Mouse (Mus musculus) adrenal gland (tissue): ENCODE data around the gene Cdk14.

Experiments used
- intact Hi-C: fragments of 180-260 bp; cut with DNase I; formaldehyde crosslinking; loops from one replicate; pipeline ENCODE4 v1.15.1; 2025

The Cdk14 gene

GRCm38 (mm10) chr5:5320506-5321181 lies 99.5 kb downstream of the Cdk14 start:
- intact Hi-C loops: no loop called here

DNA sequence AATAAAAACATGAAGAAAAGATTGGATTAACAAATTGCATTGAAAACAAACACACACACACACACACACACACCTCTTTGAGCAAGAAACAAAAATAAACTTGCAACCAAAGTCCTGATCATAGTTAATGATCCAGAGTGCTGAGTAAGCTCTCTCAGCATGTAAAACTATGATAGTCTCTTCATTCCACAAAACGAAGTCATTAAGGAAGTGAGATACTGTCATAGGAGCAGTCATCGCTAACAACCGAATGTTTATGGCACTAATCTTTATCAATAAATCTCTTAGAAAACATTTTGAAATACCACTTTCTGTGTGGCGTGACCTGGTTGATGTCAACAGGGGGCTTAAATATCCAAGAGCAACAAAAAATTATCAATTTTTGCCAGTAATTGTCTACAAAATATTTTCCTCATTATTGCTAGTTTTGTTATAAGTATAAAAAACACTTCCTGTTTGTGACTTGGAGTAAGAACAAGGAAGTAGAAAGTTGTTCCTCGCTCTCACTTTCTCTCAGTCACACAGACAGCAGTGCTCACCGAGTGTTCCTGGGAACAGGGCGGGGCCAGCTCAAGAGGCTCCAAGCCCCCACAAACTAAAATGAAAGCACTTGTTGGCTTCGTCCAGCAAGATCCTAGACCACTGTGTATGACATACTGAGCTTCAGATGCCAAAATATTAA lies 100.1 kb downstream of the Cdk14 start:
- intact Hi-C loops: no loop called here

- intact Hi-C loops: no loop called here
These were observed 105.8 kb downstream of the Cdk14 start for GRCm38 (mm10) chr5:5314270-5314669.

DNA sequence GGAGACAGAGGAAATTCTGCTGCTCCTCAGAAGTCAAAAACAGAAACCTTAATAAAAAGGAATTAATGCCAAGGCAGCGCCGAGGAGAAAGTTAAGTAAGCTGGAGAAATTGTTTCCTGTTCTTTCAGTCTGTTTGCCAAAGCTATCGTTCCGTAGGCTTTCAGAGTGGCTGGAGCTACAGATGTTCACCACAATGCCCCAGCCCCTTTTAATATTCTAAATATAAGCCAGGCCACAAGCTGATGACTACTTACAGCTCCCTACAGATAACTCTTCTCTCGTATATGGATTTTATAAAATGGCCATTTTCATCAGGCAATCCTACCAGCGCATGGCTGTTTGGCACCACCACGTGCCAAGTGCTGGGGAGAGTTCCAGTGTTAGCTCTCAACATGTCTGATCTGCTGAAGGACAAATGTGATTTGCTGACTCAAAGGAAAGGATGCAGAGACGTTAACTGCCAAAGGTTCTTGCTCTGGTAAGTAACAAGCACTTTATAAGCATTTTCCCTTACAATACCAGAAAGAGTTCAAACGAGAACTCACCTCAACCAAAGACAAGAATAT lies 106.8 kb downstream of the Cdk14 start:
- intact Hi-C loops: no loop called here

DNA sequence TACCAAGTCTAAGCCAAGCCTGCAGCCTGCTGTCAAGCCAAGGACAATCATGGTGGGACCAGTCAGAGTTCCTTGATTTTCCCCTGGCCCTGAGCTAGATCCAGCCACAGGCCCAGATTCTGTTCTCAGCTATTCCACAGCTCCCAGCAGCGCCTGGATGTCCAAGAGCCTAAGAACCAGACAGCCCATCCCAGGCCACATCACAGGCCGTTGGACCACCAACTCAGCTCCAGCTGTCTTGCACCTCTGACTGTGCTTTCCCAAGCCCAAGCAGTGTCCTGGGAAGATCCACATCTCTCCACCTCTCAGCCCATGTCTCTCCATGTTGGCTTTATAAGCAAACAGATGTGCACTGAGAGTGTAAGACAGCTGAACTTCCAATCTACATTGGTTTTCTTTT lies 114.8 kb downstream of the Cdk14 start:
- intact Hi-C loops: loop anchor here (10.0 kb wide), 1 partner anchor 180 kb away; no protein-coding TSS in a partner anchor

GRCm38 (mm10) chr5:5303102-5303670 lies 116.9 kb downstream of the Cdk14 start:
- intact Hi-C loops: loop anchor here (10.0 kb wide), 1 partner anchor 182 kb away; no protein-coding TSS in a partner anchor

- intact Hi-C loops: loop anchor here (10.0 kb wide), 1 partner anchor 183 kb away; no protein-coding TSS in a partner anchor
These were observed 118.5 kb downstream of the Cdk14 start for GRCm38 (mm10) chr5:5301571-5302079.

GRCm38 (mm10) chr5:5300998-5301397 lies 119.1 kb downstream of the Cdk14 start:
- intact Hi-C loops: loop anchor here (10.0 kb wide), 1 partner anchor 184 kb away; no protein-coding TSS in a partner anchor

DNA sequence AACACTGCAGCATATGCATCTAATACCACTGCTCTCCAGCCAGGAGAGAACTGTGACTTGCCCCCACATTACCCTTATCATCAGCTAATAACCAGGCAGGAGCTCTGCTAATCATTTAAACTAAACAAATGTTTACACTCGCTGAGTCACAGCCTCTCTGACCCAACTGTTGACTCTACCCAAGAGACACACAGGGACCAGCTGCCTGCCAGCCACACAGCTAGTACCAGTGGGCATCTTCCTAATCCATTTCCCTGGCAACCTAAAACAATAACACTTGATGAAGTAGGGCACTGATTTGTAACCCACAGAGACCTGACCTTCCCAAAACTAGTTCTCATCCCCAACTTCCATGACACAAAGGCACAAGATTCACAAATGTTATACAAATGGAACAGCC lies 119.8 kb downstream of the Cdk14 start:
- intact Hi-C loops: loop anchor here (10.0 kb wide), 1 partner anchor 185 kb away; no protein-coding TSS in a partner anchor

- intact Hi-C loops: no loop called here
These were observed 122.9 kb downstream of the Cdk14 start for GRCm38 (mm10) chr5:5297222-5297621.

- intact Hi-C loops: no loop called here
These were observed 123.3 kb downstream of the Cdk14 start for GRCm38 (mm10) chr5:5296773-5297172.

GRCm38 (mm10) chr5:5292830-5293542 lies 127.1 kb downstream of the Cdk14 start:
- intact Hi-C loops: no loop called here

DNA sequence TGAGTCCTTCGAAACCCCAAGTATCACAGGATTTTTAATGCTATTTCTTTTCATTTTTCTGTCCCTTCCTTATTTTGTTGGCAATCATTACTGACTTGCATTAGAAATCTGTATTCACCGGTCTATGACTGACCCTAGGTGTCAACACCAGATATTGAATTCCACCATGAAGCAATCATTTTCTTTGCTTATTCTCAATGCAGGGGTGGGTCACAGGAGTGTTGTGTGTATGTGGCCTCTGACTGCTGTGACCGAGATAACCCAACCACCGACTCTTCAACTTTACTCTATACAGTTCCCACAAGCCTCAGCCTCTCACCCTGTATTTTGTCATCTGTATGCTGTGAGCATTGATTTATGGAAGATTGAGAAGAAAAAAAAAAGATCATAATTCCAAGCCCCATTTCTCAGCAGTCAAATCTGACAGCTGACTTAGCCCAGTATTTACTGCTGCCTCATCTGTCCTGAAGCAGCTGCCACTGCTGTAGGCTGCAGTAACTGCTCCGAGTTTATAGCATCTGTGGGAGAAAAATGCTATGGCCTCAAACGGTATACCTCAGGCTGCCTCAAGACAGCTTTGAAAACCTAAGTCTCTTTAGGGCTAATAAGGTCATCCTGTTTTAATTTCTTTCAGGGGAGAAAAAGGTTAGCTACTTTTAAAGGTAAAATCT lies 128.7 kb downstream of the Cdk14 start:
- intact Hi-C loops: no loop called here

GRCm38 (mm10) chr5:5290714-5291113 lies 129.4 kb downstream of the Cdk14 start:
- intact Hi-C loops: no loop called here

- intact Hi-C loops: no loop called here
These were observed 134.2 kb downstream of the Cdk14 start for GRCm38 (mm10) chr5:5285876-5286275.

DNA sequence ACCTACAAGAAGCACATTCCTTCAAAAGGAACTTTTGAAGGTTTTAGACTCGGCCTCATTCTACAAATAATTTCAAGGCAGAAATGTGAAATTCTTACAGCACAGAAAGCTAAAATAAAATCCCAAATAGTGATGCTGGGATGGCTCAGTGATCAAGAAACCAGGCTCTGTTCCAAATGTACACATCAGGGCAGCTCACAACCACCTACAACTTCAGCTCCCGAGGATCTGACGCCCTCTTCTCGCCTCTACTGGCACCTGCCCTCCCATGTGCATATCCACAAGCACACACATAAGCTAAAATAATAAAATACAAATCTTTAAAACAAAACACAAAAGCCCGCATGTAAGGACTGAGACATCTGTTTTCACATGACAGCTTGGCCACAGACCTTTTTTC lies 135.6 kb downstream of the Cdk14 start:
- intact Hi-C loops: no loop called here

GRCm38 (mm10) chr5:5283756-5284430 lies 136.2 kb downstream of the Cdk14 start:
- intact Hi-C loops: no loop called here

GRCm38 (mm10) chr5:5282425-5282824 lies 137.7 kb downstream of the Cdk14 start:
- intact Hi-C loops: no loop called here

DNA sequence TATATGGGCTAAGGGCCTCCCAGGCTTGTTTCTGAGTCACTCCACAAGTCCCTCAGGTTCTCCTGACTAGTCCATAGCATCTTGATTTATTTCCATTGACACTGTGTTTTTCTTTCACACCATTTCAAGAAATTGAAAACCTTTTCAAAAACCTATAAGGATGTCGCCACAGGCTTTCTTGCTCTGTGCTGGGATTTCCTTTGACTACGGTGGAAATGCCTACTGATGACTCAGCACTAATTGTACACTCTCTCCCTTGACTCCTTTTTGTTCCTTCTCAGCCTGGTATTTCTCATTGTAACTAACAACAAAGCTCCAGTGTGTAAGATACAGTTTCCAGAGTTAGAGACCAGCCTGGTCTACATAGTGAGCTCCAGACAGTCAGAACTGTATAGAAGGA lies 144.8 kb downstream of the Cdk14 start:
- intact Hi-C loops: no loop called here

DNA sequence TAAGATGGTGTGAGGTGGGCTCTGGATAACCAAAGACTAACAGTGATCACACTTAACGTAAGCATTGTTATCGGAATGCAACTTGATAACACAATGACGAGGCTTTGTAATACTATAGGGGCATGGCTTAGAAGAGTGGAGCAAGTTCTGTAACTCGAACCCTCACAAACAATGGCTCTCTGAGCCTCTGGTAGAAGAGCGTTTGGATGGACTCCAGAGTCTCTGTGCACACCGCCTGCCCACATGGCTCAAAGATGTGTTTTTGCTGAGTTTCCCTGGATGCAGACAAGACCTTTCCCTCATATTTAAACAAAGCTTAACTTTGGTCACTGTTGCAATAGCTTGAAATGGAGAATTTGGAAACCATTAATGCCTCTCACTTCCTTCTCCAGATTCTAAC lies 145.8 kb downstream of the Cdk14 start:
- intact Hi-C loops: no loop called here
